Mouse (Mus musculus): Measurements from ENCODE around the gene Muc1. TPM values are rescaled to one million over a fixed set of nuclear protein-coding genes. Genes with fewer than 3 reads are reported as not detected.

Gene Muc1
- polyA plus RNA-seq, 1 experiment = not detected

DNA sequence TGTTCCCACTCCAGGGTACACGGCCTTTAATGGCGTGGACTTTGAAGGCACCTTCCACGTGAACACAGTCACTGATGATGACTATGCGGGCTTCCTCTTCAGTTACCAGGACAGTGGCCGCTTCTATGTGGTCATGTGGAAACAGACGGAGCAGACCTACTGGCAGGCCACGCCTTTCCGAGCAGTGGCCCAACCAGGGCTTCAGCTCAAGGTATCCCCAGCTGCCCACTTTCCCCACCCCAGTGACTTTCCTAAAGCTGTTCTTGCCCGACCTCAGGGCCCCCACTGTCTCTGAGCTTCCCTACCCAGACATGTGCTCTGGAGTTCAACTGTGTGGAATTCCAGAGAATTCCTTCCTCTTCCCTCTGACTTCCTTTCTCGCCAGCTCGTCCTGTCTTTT, 4.1 kb upstream of the Muc1 start:
- TF ChIP-seq GATA1 (IDR thresholded peaks at IDR 0.05; ENCODE audit: low read length) = no peak

DNA sequence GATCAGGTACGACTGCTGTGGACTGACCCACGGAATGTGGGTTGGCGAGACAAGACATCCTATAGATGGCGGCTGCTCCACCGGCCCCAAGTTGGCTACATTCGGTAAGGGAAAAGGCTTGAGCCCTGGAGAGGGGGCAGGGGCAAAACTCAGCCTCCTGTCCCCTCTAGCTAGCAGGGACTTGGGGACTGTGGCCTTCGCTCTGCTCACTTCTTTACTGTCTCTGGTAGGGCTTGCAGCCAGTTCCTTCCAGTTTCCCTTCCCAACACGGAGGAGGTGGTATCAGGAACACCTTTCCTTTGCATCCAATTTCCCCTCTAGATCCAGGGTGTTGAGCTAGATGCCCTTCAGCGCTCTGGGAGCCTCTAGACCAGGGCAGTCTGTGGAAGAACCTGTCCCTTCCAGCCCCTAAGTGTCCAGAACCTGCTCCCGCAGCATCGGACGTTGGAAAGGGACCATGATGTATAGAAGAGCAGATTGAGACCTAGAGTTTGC, 3.5 kb upstream of the Muc1 start:
- no peak for TF ChIP-seq GATA1 (IDR thresholded peaks at IDR 0.05; ENCODE audit: low read length)

DNA sequence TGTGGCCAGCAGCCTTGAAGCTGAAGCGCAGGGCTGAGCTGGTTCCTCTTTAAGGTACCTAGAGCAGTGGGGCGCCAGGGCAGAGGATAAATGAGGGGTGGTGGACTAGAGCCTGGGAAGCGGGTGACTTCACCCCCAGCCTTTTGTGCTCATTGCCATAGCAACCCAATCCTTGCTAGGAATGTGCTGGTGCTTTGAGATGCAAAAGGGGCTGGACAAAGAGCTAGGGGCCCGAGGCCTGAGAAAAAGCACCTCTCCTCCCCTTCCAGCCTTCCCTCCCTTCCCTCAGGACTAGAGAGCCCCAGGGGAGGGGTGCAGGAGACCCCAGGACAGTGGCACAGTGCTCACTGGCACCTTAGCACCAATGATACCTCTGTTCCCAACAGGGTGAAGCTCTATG, 2.9 kb upstream of the Muc1 start:
- TF ChIP-seq GATA1 (IDR thresholded peaks at IDR 0.05; ENCODE audit: low read length) = no peak

DNA sequence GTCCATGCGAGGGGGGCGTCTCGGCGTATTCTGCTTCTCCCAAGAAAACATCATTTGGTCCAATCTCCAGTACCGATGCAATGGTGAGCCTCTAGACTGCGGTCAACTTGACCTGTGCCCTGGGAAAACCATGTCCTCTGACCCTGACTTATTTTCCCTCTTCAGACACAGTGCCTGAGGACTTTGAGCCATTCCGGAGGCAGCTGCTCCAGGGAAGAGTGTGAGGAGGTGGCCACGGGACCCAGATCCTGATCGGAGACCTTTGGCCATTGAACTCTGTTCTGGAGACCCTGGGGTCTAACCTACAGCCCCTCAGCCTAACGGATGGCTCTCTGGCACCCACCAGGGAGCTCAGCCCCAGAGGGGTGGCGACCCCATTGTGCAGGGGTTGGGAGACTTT, 2.5 kb upstream of the Muc1 start:
- TF ChIP-seq GATA1 (IDR thresholded peaks at IDR 0.05; ENCODE audit: low read length) = no peak

DNA sequence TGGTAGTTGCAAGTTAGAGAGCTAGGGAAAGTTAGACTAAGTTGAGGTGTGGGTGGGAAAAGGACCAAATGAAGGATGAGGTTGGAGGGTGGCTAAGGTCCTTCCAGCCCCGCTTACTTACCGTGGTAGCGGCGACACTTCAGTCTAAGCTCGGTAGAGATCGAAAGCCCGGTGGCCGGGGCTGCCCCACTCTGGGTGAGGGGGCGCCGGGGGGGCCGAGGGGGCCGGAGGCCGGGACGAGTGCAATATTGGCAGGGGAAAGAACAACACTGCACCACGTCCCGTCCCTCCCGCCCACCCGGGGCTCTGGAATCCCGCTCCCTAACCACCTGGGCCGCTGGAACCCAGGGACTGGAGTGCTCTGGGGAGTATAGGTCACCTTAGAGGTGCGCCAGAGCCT, 2.0 kb upstream of the Muc1 start, which contains the start of gene Mtx1:
TSS of gene Mtx1 (minus strand) at position 189 of the 400 bp plus-strand sequence.
- TF ChIP-seq GATA1 (IDR thresholded peaks at IDR 0.05; ENCODE audit: low read length) = no peak

DNA sequence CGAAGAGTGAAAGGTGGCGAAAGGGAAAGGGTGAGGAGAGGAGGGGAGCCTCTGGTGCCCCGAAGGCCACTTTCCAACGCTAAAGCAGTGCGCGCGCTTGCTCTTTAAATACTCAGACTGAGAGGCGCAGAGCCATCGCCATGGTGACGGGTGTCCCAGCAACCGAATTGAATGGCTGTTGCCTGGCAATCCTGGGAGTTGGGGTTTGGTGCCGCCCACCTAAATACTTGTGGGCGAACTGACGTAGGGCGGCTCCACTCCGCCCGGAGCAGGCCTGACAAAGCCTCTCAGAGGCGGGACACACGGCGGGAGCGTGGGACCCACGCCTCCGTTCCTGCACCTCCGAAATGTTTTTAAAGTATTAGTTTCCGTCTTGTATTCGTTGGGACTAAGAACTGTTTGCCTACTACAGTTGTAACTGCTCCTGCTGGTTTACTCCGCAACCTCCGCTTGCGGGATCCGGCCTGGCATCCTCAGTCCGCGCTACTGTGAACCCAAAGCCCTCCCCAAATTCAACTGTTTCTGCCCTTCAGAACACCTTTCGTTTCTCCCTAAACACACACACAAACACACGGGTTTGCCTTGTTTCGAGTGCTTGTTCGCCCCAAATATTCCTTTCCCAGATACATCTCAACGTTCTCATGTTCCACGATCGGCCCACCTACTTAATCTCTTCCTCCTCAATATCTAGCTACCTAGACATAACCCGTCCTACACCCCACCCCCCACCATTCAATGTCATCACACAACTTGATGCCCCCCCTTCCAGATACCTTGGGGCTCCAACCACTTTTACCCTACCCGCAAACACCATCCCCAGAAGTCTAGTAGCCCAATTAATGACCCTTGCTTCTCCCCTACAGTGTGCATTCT, 1.3 kb upstream of the Muc1 start:
- TF ChIP-seq GATA1 (IDR thresholded peaks at IDR 0.05; ENCODE audit: low read length) = no peak

DNA sequence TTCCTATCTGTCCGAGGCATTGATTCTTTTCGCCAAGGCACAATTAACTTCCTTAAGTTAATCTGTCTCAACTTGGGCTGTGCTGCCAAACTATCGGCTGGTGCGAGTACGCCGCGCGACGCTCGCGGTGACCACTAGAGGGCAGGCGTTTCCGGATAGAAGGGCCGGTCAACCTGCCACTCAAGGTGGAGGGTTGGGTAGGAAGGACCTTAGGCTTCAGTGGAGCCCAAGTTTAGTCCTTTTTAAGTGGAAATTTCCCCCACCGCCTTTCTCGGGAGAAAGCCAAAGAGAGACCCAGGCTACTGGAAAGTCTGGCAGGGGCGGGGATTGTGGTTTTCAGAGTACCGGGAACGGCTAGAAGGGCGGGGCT, 692 bp upstream of the Muc1 start:
- TF ChIP-seq GATA1 (IDR thresholded peaks at IDR 0.05; ENCODE audit: low read length) = no peak

DNA sequence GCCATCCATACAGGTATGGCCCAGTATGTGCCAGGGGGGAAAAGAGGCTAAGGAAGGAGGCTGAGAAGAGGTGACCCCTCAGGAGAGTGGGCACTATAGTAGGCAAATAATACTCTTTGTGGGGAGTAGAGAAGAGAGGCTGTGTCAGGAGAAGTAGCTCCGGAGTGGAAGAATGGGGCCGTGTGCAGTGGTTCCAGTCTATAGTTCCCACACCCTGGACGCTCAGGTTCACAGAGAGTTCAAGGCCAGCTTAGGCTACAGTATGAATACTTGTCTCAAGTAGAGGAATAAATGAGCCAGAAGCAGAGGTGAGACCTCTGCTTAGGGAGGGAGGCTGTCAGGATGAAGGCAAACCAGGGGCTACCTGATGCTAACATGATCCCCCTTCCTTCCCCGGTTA, 419 bp downstream of the Muc1 start:
- TF ChIP-seq GATA1 (IDR thresholded peaks at IDR 0.05; ENCODE audit: low read length) = no peak

DNA sequence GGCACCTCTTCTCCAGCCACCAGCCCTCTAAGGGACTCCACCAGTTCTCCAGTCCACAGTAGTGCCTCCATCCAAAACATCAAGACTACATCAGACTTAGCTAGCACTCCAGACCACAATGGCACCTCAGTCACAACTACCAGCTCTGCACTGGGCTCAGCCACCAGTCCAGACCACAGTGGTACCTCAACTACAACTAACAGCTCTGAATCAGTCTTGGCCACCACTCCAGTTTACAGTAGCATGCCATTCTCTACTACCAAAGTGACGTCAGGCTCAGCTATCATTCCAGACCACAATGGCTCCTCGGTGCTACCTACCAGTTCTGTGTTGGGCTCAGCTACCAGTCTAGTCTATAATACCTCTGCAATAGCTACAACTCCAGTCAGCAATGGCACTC, 1.7 kb downstream of the Muc1 start:
- no peak for TF ChIP-seq GATA1 (IDR thresholded peaks at IDR 0.05; ENCODE audit: low read length)

DNA sequence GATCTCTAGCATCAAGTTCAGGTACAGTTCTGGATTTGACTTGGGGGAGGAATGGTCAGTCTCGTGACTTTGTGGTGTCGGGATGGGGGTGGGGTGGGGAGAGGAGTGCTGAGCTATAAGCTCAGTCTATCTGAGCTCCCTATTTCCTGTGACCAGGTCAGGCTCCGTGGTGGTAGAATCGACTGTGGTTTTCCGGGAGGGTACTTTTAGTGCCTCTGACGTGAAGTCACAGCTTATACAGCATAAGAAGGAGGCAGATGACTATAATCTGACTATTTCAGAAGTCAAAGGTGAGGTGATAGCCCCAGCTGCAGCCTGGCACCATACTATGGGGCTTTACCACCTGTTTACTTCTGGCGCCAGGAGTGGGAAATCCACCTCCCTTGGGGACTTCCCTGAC, 2.5 kb downstream of the Muc1 start:
- TF ChIP-seq GATA1 (IDR thresholded peaks at IDR 0.05; ENCODE audit: low read length) = no peak

DNA sequence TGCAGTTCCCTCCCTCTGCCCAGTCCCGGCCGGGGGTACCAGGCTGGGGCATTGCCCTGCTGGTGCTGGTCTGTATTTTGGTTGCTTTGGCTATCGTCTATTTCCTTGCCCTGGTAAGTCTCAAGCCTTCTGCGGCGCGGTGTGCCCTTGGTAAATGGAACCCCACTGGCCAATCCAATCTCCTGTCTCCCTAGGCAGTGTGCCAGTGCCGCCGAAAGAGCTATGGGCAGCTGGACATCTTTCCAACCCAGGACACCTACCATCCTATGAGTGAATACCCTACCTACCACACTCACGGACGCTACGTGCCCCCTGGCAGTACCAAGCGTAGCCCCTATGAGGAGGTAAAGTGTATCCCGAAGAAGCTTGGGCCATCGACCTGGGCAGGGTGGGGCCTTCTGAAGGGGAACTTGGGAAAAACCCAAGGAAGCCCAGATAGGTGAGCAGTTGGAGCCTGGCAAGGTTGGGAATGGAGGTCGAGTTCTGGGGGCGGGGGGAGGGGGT, 3.0 kb downstream of the Muc1 start:
- TF ChIP-seq GATA1 (IDR thresholded peaks at IDR 0.05; ENCODE audit: low read length) = no peak

DNA sequence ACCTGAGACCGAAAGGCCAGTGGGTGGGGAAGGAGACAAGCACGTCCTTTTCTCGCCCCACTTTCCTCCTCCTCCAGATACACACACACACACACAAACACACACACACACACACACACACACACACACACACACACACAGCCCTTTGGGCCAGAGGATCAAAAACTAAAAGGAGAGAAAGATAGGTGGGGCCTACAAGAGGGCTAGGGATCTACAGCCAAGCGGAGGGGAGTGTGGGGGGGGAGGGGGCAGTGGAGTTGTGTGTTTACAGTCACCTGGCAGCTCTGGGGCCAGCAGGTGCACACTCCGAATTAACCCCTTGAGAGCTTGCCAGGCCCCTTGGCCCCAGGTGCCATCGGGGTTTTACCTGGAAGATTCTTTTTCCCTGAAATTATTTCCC, 3.8 kb downstream of the Muc1 start:
- TF ChIP-seq GATA1 (IDR thresholded peaks at IDR 0.05; ENCODE audit: low read length) = no peak

DNA sequence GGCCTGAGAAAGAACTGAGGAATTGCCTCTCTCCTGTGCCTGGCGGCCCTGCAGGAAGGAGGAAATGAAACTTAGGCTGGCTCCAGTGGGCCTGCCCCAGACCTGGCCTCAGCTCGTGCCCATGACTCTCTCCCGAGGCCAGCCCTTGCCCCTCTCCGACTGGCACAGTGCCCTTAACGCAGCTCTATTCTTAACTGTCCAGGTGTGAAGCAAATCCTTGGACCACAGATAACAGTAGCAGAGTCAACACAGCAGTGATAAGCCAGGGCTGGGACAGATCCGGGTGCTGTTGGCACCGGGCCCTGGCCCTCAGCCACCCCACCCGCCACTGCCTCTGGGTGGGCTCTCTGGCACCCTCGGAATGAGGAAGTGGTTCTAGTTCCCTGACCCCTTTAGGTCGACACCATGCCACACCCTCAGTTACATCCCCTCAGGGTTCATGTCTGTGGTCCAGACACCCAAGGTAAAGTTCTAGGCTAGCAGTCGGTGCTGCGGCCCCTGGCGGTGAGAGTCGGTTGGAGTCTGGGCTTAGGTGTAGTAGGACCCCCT, 4.8 kb downstream of the Muc1 start:
- no peak for TF ChIP-seq GATA1 (IDR thresholded peaks at IDR 0.05; ENCODE audit: low read length)

DNA sequence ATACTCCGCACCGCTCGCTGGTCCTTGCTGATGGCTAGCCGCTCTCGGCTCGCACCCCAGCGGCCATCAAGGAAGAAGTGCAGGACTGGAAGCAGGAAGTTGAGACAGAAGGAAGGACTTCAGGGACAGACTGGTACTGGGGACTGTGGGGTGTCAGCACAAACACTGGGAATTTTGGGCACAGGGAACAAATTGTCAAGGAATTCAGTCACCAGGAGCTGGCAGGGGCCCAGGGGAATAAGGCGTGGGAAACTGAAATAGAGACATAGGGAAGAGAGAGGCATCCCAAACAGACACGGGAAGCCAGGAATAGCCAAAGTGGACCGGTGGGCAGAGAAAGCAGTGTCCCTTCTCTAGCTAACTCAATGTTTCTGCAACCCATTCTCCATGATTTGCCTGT, 7.7 kb downstream of the Muc1 start:
- no peak for TF ChIP-seq GATA1 (IDR thresholded peaks at IDR 0.05; ENCODE audit: low read length)

DNA sequence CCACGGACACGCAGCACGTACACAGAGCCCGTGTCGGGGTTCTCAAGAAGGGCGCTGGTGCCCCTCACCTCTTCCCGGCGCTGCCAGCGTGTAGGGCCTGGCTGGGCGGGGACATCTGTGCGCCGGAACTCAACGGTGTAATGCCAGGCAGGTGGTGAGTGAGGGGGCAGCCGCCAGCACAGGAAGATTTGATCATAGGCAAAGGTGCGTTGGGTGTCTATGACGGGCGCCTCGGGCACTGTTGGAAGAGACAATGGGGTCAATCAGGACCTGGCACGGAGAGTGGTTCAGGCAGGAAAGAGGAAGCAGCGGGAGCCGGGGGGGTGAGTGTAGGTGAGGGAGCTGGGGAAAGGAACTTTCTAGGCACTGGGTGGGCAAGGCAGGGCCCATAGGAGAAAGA, 8.8 kb downstream of the Muc1 start:
- no peak for TF ChIP-seq GATA1 (IDR thresholded peaks at IDR 0.05; ENCODE audit: low read length)

DNA sequence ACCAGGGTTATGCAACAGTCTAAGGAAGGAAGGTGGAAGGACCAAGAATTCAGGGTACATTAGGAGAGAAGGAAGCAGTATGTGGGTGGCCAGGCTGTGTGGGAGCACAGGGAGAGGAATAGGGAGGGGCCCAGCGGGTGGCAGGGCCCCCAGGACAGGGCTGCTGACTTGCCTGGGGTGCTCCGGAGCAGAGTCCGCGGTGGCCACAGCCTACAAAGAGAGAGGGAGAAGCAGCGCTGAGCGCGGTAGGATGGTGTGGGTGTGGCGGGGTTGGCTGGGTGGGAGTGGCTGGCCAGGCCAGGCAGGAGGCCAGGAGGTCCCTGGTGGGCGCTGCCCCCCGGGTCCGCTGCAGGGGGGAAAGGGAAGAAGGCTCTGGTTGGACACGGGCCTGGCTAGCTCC, 9.6 kb downstream of the Muc1 start:
- TF ChIP-seq GATA1 (IDR thresholded peaks at IDR 0.05; ENCODE audit: low read length) = no peak

All from G1E-ER4 (cell line).